Mouse (Mus musculus) testis, adult 2 months (tissue): ENCODE results near the gene Tomm40. TPM values are rescaled to one million over a fixed set of nuclear protein-coding genes. Genes with fewer than 3 reads are reported as not detected.

Source experiments
- H3K27ac ChIP-seq: fragments of 200-500 bp; 2 replicates; pipeline ENCODE4 v1.5.1; 2012; ENCODE audit warnings: low read depth, low read length; ENCODE audit not compliant: control insufficient read depth, insufficient read depth
- H3K27me3 ChIP-seq: fragments of 200-500 bp; 2 replicates; pipeline ENCODE4 v1.6.1; 2012; ENCODE audit warnings: mild to moderate bottlenecking, low read length, moderate library complexity; ENCODE audit not compliant: control insufficient read depth, insufficient read depth
- H3K36me3 ChIP-seq: fragments of 200-500 bp; 2 replicates; pipeline ENCODE4 v1.6.1; 2012; ENCODE audit warnings: mild to moderate bottlenecking, low read length; ENCODE audit not compliant: control insufficient read depth, insufficient read depth
- H3K4me1 ChIP-seq: fragments of 200-500 bp; 2 replicates; pipeline ENCODE4 v1.6.1; 2012; ENCODE audit warnings: low read length; ENCODE audit not compliant: control insufficient read depth, insufficient read depth
- H3K4me3 ChIP-seq: fragments of 200-500 bp; 2 replicates; pipeline ENCODE4 v1.5.1; 2012; ENCODE audit warnings: low read depth, mild to moderate bottlenecking, low read length, moderate library complexity, mixed read lengths; ENCODE audit not compliant: control insufficient read depth
- CTCF ChIP-seq: fragments of 200-500 bp; IDR thresholded peaks from 2 replicates; pipeline ENCODE4 v1.5.1; 2012; ENCODE audit warnings: low read depth, mild to moderate bottlenecking, inconsistent platforms, low read length, moderate library complexity; ENCODE audit not compliant: control insufficient read depth, insufficient read depth, insufficient replicate concordance
- POLR2A ChIP-seq: fragments of 200-500 bp; IDR thresholded peaks from 2 replicates; pipeline ENCODE4 v1.6.1; 2012; ENCODE audit warnings: low read depth, mild to moderate bottlenecking, inconsistent platforms, low read length, moderate library complexity; ENCODE audit not compliant: control insufficient read depth
- polyA plus RNA-seq: library from polyadenylated mRNA; depleted of rRNA; stranded (reverse); fragments of >200 nt; gene quantifications from 2 replicates; pipeline ENCODE4 v1.2.3, GENCODE M21; 2012

The Tomm40 gene
- polyA plus RNA-seq, 1 experiment: 38.3 TPM

- TF ChIP-seq POLR2A (no peak), CTCF (no peak)
- H3K27me3 ChIP-seq: no peaks in the 10 kb centered on the region
- H3K4me3 ChIP-seq: no peak overlapping the region
- H3K4me1 ChIP-seq: peaks cover 37% of the 10 kb centered on the region
- no peaks in the 10 kb centered on the region for H3K36me3 ChIP-seq
- peak overlapping the region; percentile 66 for H3K27ac ChIP-seq
These were observed 29.6 kb upstream of the Tomm40 start for GRCm38 (mm10) chr7:19744590-19745385.

- peaks cover 30% of the 10 kb centered on the region for H3K4me1 ChIP-seq
- no peak overlapping the region for H3K27ac ChIP-seq
- H3K4me3 ChIP-seq: no peak overlapping the region
- H3K36me3 ChIP-seq: no peaks in the 10 kb centered on the region
- TF ChIP-seq CTCF: no peak
- TF ChIP-seq POLR2A: no peak
- H3K27me3 ChIP-seq: no peaks in the 10 kb centered on the region
These were observed 28.6 kb upstream of the Tomm40 start for GRCm38 (mm10) chr7:19743791-19744190.

GRCm38 (mm10) chr7:19742468-19742867, 27.2 kb upstream of the Tomm40 start:
- no peak overlapping the region for H3K27ac ChIP-seq
- peaks cover 19% of the 10 kb centered on the region for H3K4me1 ChIP-seq
- H3K27me3 ChIP-seq: no peaks in the 10 kb centered on the region
- H3K36me3 ChIP-seq: no peaks in the 10 kb centered on the region
- H3K4me3 ChIP-seq: no peak overlapping the region
- TF ChIP-seq CTCF (no peak), POLR2A (no peak)

- TF ChIP-seq POLR2A (no peak), CTCF (no peak)
- Histone ChIP-seq H3K27me3 (no peaks in the 10 kb centered on the region), H3K4me1 (peaks cover 13% of the 10 kb centered on the region), H3K27ac (no peak overlapping the region), H3K4me3 (no peak overlapping the region), H3K36me3 (no peaks in the 10 kb centered on the region)
These were observed 26.2 kb upstream of the Tomm40 start for GRCm38 (mm10) chr7:19741329-19742031.

- H3K36me3 ChIP-seq: no peaks in the 10 kb centered on the region
- H3K27ac ChIP-seq: no peak overlapping the region
- no peak overlapping the region for H3K4me3 ChIP-seq
- TF ChIP-seq POLR2A (no peak), CTCF (peak; percentile 60; the same call in 1 of the 2 replicates)
- peaks cover 8% of the 10 kb centered on the region for H3K4me1 ChIP-seq
- no peaks in the 10 kb centered on the region for H3K27me3 ChIP-seq
These were observed 25.0 kb upstream of the Tomm40 start for GRCm38 (mm10) chr7:19740269-19740668.

GRCm38 (mm10) chr7:19738771-19739170, 23.5 kb upstream of the Tomm40 start:
- no peak overlapping the region for H3K27ac ChIP-seq
- H3K27me3 ChIP-seq: no peaks in the 10 kb centered on the region
- 0 out of 2 replicates have a peak, but pooled peaks have one; percentile 9 for TF ChIP-seq CTCF
- TF ChIP-seq POLR2A: no peak
- no peaks in the 10 kb centered on the region for H3K36me3 ChIP-seq
- peaks cover 6% of the 10 kb centered on the region for H3K4me1 ChIP-seq
- H3K4me3 ChIP-seq: no peak overlapping the region

GRCm38 (mm10) chr7:19736389-19737057, 21.3 kb upstream of the Tomm40 start:
- Histone ChIP-seq H3K27ac (no peak overlapping the region), H3K4me1 (peaks cover 10% of the 10 kb centered on the region), H3K4me3 (no peak overlapping the region), H3K36me3 (no peaks in the 10 kb centered on the region), H3K27me3 (no peaks in the 10 kb centered on the region)
- TF ChIP-seq POLR2A: no peak
- TF ChIP-seq CTCF: no peak
